Mouse (Mus musculus) thymus, postnatal 25 days (tissue): ENCODE data around the gene Susd3.
A peak's percentile ranks its signal among the peaks of the same experiment; 100 is the strongest.

ENCODE experiments used
- DNase-seq: peaks from one replicate; pipeline ENCODE4 v3.0.0; 2022

Susd3 gene

GRCm38 (mm10) chr13:49209306-49209705 is 39.2 kb downstream of the Susd3 start:
- no peak for DNase-seq

DNA sequence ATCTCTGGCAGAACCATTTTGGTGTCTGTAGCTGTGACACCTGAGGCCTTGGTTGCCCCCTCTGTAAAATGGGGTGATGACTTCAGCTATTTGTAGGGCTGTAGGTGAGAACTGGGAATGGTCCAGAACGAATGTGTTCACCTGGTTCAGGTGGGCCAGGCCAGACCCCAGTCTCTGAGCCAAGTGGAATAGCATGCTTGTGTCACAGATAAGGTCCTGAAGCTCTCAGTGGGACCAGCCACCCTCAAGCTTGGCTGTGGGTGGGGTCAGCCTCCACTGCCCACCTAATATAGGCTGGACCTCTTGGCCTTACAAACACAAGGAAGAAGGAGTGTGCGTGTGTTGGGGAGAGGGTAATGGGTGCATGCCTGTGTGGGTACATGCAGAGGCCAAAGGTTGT is 42.2 kb downstream of the Susd3 start:
- no peak for DNase-seq

- DNase-seq = peak; percentile 69
Observed at GRCm38 (mm10) chr13:49205381-49205998, 43.0 kb downstream of the Susd3 start.

GRCm38 (mm10) chr13:49202556-49202955 is 46.0 kb downstream of the Susd3 start:
- no peak for DNase-seq

- DNase-seq = no peak
Observed at GRCm38 (mm10) chr13:49200688-49201087, 47.8 kb downstream of the Susd3 start.

DNA sequence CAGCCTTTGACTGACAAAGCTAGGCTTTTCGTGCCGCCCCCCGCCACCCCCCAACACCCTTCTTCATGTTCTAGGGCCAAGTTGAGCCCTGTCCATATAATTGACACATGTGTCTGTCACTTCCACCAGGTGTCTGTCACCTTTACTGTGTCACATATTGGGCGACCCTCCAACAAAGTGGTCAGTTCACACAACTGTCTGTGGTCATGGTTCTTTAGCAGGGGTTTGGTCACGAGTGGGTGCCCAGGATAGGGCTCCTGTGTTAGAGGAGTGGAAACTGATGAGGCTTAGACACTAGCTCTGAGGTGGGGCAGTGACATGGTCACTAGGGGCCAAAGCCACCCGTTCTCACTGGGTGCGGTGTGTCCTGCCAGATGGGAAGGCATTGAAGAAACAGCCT is 48.6 kb downstream of the Susd3 start:
- DNase-seq = no peak

DNA sequence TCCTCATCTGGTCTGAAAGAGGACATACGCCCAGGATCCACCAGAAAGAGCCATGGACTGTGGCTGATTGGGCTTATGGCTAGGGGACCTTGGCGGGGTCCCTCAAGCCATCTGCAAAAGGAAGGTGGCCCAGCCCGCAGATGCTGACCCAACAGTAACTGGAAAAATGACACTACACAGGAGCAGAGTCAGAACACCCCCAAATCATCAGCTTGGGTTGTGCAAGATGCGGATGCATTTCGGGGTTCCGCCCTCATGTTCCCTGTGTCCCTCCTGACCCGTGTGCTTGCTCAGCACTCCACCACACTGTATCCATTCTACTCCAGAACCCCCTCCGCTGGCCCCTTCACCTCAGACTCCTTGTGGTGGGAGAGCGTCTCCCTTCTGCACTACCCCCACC is 49.8 kb downstream of the Susd3 start:
- DNase-seq = no peak

GRCm38 (mm10) chr13:49196766-49197165 is 51.7 kb downstream of the Susd3 start:
- no peak for DNase-seq

GRCm38 (mm10) chr13:49196211-49196610 is 52.3 kb downstream of the Susd3 start:
- no peak for DNase-seq

- DNase-seq = no peak
Observed at GRCm38 (mm10) chr13:49195651-49196050, 52.9 kb downstream of the Susd3 start.

GRCm38 (mm10) chr13:49194811-49195210 is 53.7 kb downstream of the Susd3 start:
- no peak for DNase-seq

GRCm38 (mm10) chr13:49193650-49194049 is 54.9 kb downstream of the Susd3 start:
- no peak for DNase-seq

GRCm38 (mm10) chr13:49192156-49192855 is 56.2 kb downstream of the Susd3 start:
- no peak for DNase-seq

DNA sequence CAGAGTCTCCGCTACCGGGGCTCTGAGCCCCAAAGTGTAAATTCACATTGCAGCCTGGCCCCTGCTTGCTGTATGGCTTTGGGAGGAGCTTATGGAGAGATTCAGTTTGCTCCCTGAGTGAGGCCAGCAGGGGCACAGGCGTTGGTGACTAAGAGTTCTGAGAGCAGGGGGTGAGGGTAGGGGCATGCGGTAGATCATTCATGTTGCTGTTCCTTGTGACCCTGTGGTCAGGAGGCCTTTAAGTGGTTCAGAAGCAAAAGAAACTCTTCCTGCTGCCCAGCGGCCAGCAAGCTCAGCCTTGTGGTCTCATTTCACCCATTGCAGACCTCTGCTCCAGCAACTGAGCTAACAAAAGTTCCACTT is 56.9 kb downstream of the Susd3 start:
- DNase-seq = no peak

DNA sequence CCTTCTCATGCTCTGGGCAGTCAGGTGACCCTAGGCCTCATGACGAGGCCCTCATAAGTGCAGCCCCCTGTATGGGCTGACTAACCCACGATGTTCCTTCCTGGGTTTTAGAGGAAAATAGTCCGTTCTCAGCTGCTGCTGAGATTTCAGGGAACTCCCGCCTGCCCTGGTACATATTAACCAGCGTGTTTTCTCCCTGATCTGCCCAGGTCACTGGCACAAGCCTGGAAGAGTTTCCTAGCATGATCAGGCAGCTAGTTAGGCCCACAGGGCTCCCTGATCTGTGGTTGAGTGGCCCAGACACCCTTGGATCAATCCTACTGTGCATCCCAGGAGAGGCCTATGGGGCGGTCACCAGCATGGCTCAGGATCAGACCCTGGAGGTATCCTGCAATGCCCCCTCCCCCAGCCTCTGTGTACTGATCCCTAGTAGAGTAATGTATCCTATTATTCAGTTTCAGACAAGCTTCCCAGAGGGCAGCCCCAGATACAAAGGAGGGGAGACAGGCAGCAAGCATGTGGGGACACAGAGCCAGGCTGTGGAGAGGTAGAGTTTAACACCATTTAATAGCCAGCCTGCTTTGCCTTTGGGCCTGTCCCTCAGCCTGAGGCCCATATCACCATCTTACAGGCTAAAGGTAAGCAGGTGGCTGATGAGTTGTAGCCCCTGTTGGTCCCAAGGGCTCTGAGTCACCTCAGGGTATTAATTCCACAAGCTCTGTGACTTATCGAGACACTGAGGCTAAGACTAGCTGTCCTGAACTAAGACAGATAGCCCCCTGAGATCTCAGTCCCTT is 57.4 kb downstream of the Susd3 start:
- DNase-seq = no peak

GRCm38 (mm10) chr13:49189970-49190870 is 58.3 kb downstream of the Susd3 start:
- DNase-seq = no peak

DNA sequence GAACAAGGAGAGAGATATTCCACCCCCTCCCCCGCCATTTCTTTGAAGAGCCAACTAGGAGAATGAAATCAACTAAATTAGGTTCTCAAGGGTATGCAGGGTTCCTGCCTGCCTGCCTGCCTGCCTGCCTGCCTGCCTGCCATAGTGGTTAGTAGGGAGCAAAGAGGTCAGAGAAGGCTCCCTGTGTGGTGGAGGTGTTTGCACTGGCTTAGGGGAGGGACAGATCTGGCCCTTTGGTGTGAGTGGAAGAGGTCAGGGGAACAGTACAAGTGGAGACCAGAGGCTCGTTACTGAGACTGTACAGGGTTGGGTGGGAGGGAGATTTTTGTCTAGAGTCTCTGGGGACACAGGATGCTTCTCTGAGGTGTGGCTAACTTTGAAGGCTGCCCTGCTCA is 59.5 kb downstream of the Susd3 start:
- DNase-seq = no peak

- DNase-seq = no peak
Observed at GRCm38 (mm10) chr13:49188219-49188965, 60.1 kb downstream of the Susd3 start.

DNA sequence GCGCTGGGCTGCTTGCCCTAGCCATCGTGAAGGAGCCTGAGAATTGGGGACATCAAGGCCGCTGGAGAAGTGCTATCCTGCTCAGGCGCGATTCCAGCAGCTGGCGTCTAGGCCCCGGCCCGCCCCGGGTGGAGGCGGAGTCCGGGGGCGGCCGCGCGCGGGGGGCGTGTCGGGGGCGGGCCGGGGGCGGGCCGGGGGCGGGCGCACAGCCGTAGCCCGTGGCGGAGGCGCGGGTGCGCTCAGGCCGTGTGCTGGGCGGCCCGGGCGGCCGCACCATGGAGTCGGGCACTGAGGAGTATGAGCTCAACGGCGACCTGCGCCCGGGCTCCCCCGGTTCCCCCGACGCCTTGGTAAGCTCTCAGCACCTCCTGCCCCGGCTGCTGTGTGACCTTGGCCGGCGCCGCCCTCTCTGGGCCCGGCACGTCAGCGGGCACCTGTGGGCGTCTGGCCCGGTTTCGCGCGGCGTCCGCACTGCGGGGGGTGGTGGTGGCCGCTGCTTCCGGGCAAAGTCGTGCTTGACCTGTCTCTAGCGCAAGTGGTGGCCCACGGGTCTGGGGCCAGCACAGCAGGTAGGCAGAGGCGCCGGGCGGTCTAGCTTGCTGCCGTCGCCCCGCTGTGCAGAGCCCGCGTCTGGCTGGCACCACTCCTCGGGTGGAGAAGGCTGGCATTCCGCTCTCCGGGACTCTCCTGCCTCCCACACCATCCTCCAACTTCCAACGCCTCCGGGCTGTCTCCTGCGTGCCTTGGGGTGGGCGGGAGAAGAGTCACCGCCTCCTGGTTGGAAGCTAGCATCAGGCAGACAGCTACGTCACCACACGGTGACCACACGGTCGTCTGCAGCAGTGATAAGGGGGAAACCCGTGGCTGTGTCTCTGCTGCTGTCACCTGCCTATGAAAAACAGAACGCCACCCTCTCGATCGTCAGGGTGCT is 61.0 kb downstream of the Susd3 start, which contains the start of gene Ninj1:
TSS of gene Ninj1 (plus strand) at position 198 of the 931 bp plus-strand sequence.
- DNase-seq = peak; percentile 79

GRCm38 (mm10) chr13:49186798-49187287 is 61.7 kb downstream of the Susd3 start:
- DNase-seq = no peak

- DNase-seq = no peak
Observed at GRCm38 (mm10) chr13:49183646-49184045, 64.9 kb downstream of the Susd3 start.
